Mouse (Mus musculus) intestine, embryonic 14.5 days (tissue): ENCODE measurements around the gene Camkmt. TPM values are rescaled to one million over a fixed set of nuclear protein-coding genes. Genes with fewer than 3 reads are reported as not detected.

ENCODE experiments used
- ATAC-seq: fragments of 200-750 bp; cut with Nextera tagmentation; replicated peaks from 2 replicates; pipeline ENCODE4 v1.8.0; 2017; ENCODE audit warnings: low read depth, moderate number of reproducible peaks, moderate TSS enrichment, moderate library complexity; ENCODE audit not compliant: low FRiP score, low TSS enrichment
- DNase-seq: peaks from one replicate; pipeline ENCODE4 v3.0.0-alpha.2; 2018; ENCODE audit warnings: low spot score
- H3K27ac ChIP-seq: fragments of 300-500 bp; sonication (generic); 2 replicates; pipeline ENCODE4 v1.5.1; 2014; ENCODE audit warnings: low read depth, mild to moderate bottlenecking, control low read depth
- H3K27me3 ChIP-seq: fragments of 300-500 bp; sonication (generic); replicated peaks from 2 replicates; pipeline ENCODE4 v1.6.1; 2014; ENCODE audit warnings: low read length, control low read depth; ENCODE audit not compliant: control insufficient read depth, insufficient read depth
- H3K36me3 ChIP-seq: fragments of 300-500 bp; sonication (generic); 2 replicates; pipeline ENCODE4 v1.6.1; 2014; ENCODE audit warnings: low read length, control low read depth; ENCODE audit not compliant: control insufficient read depth, insufficient read depth
- H3K4me1 ChIP-seq: fragments of 300-500 bp; sonication (generic); replicated peaks from 2 replicates; pipeline ENCODE4 v1.6.1; 2014; ENCODE audit warnings: low read length, control low read depth, mixed read lengths; ENCODE audit not compliant: control insufficient read depth, insufficient read depth
- H3K4me2 ChIP-seq: fragments of 300-500 bp; sonication (generic); 2 replicates; pipeline ENCODE4 v1.6.1; 2014; ENCODE audit warnings: low read length
- H3K4me3 ChIP-seq: fragments of 300-500 bp; sonication (generic); 2 replicates; pipeline ENCODE4 v1.5.1; 2014; ENCODE audit warnings: low read depth, low read length, control low read depth, mixed read lengths
- H3K9ac ChIP-seq: fragments of 300-500 bp; sonication (generic); 2 replicates; pipeline ENCODE4 v1.6.1; 2014; ENCODE audit warnings: mild to moderate bottlenecking, low read length
- H3K9me3 ChIP-seq: fragments of 300-500 bp; sonication (generic); 2 replicates; pipeline ENCODE4 v1.6.1; 2016; ENCODE audit warnings: low read length, control low read depth; ENCODE audit not compliant: control insufficient read depth
- WGBS: fragments of 180-500 bp; shearing (Covaris S2); extraction: QIAGEN DNeasy Blood & Tissue Kit; methylation state at CpG from one replicate; pipeline ENCODE4 v1.1.7; 2014; 5-methylcytosine and 5-hydroxymethylcytosine counted together
- polyA plus RNA-seq: library from polyadenylated mRNA; unstranded; fragments of >200 nt; fragmentation: Nextera tagmentation; extraction: Ambion mirVana; gene quantifications from 2 replicates; pipeline ENCODE4 v1.2.1, GENCODE M21; 2014

Camkmt gene
- polyA plus RNA-seq, 1 experiment from 2014 or later, result 14.6 TPM

DNA sequence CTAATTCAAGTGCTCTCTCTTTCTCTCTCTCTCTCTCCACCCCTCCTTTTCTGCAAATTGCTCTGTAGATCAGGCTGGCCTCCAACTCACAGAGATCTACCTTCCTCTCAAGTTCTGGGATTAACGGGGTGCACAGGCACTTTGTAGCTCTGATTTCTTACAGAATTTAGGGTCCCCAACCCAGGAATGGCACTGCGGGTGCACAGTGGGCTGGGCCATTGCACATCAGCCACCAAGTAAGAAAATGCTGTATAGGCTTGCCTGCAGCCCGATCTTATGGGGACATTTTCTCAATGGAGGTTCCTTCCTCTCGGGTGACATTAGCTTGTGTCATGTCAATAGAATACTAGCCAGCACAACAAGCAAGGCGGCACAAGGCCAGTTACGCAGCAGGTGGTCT is 31.2 kb upstream of the Camkmt start:
- Histone ChIP-seq H3K4me3 (no peak overlapping the region), H3K9ac (no peak overlapping the region), H3K9me3 (no peaks in the 10 kb centered on the region), H3K36me3 (peaks cover 18% of the 10 kb centered on the region), H3K27ac (no peak overlapping the region), H3K4me1 (no peaks in the 10 kb centered on the region), H3K4me2 (no peak overlapping the region), H3K27me3 (no peaks in the 10 kb centered on the region)
- no peak for DNase-seq
- no peak for ATAC-seq
- WGBS, result 92% methylated on average over 6 of the region's 6 CpGs

DNA sequence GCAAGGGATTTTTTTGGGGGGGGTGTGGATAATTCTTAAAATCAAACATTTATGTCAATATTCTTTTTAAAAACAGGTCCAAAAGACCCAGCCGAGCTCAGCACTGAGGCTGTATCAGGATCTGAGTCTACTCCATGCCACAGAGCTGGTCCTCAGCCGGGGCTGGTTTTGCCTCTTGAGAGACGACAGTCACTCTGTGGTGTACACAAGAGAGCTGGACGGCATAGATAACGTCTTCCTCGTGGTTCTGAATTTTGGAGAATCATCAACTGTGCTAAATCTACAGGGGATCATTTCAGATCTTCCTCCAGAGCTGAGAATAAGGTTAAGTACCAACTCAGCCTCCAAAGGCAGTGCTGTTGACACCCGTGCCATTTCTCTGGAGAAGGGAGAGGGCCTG is 26.8 kb upstream of the Camkmt start:
- H3K36me3 ChIP-seq, result peaks cover 58% of the 10 kb centered on the region
- H3K27me3 ChIP-seq, result no peaks in the 10 kb centered on the region
- no peak for ATAC-seq
- no peak overlapping the region for H3K9ac ChIP-seq
- H3K9me3 ChIP-seq, result no peaks in the 10 kb centered on the region
- H3K4me1 ChIP-seq, result no peaks in the 10 kb centered on the region
- no peak overlapping the region for H3K4me2 ChIP-seq
- H3K27ac ChIP-seq, result no peak overlapping the region
- no peak for DNase-seq
- no peak overlapping the region for H3K4me3 ChIP-seq
- whole genome bisulfite sequencing, result 88% methylated on average over 7 of the region's 7 CpGs

DNA sequence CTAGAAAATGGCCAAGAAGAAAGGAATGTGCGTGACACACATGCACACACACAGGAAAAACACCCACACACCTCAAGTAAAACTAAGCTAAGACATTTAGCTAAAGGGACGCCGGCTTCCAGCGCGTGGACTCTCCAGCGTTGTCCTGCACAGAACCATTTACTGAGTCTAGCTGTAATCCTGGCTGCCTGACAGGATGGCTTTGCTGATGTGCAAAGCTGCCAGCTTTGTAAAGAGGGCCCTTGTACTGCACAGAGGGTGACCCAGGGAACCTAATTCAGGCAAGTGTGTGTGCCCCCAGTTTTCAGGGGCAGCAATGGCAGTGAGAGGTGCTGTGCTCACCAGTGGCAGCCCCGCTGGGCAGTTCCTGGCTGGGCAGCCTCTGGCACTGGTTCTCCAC is 23.0 kb upstream of the Camkmt start:
- no peak for DNase-seq
- no peak overlapping the region for H3K4me3 ChIP-seq
- no peak overlapping the region for H3K4me2 ChIP-seq
- no peaks in the 10 kb centered on the region for H3K27me3 ChIP-seq
- WGBS, result 96% methylated on average over 7 of the region's 7 CpGs
- H3K4me1 ChIP-seq, result no peaks in the 10 kb centered on the region
- H3K9me3 ChIP-seq, result no peaks in the 10 kb centered on the region
- no peak for ATAC-seq
- peaks cover 86% of the 10 kb centered on the region for H3K36me3 ChIP-seq
- no peak overlapping the region for H3K27ac ChIP-seq
- H3K9ac ChIP-seq, result no peak overlapping the region

DNA sequence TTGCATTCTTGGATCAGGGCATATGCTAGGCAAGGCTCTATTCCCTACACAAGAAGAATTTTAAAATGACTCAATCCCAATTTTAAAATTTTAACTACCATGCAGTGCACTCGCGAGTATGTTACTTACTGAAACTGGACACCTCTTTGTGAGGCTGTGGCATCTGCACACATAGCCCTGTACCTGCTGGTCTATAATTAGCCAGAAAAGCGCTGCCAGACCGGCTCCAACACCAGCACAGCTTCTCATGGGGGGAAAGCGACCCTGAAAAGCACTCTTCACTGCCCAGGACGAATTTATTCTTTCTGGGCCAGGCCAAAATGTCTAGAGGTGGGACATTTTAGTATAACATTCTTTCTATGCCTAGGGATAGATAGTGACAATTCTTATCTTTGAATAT is 19.7 kb upstream of the Camkmt start:
- H3K27ac ChIP-seq, result no peak overlapping the region
- no peaks in the 10 kb centered on the region for H3K27me3 ChIP-seq
- DNase-seq (no peak), ATAC-seq (no peak)
- H3K9me3 ChIP-seq, result no peaks in the 10 kb centered on the region
- WGBS, result 83% methylated on average over 6 of the region's 6 CpGs
- no peak overlapping the region for H3K9ac ChIP-seq
- H3K4me2 ChIP-seq, result no peak overlapping the region
- H3K36me3 ChIP-seq, result peaks cover 66% of the 10 kb centered on the region
- H3K4me1 ChIP-seq, result no peaks in the 10 kb centered on the region
- H3K4me3 ChIP-seq, result no peak overlapping the region

DNA sequence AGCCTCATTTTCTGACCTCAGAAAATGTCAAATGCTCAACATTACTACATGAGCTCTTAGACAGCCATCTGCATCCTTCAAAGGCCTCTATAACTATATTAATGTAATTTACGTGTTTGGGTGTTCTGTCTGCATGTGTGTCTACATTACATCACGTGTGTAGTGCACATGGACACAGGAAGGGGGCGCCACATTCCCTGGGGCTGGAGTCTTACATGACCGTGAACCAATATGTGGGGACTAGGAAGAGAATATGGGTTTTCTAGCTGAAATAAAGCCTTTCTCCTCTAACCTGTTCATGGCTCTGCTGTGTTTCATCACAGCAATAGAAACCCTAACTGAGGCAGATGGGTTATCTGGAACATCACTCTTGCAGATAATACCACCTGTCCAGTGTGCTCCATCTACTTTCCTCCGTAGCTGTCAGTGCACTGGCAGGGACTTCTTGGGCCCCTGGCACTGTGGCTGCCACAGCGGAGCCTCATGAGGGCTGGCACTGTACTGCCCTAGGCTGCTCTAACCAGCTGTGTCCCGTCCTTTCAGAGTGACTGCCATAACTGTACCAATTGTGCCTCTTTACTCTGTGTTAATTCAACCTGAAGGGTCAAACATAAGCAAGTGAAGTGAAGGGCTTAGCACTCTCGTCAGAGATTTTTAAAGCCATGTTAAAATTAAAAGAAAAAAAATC is 19.1 kb upstream of the Camkmt start:
- no peak for DNase-seq
- Histone ChIP-seq H3K9me3 (no peaks in the 10 kb centered on the region), H3K4me1 (no peaks in the 10 kb centered on the region), H3K27me3 (no peaks in the 10 kb centered on the region), H3K9ac (no peak overlapping the region), H3K4me2 (no peak overlapping the region), H3K4me3 (no peak overlapping the region), H3K27ac (no peak overlapping the region), H3K36me3 (peaks cover 66% of the 10 kb centered on the region)
- ATAC-seq, result no peak
- WGBS, result 90% methylated on average over 8 of the region's 8 CpGs

DNA sequence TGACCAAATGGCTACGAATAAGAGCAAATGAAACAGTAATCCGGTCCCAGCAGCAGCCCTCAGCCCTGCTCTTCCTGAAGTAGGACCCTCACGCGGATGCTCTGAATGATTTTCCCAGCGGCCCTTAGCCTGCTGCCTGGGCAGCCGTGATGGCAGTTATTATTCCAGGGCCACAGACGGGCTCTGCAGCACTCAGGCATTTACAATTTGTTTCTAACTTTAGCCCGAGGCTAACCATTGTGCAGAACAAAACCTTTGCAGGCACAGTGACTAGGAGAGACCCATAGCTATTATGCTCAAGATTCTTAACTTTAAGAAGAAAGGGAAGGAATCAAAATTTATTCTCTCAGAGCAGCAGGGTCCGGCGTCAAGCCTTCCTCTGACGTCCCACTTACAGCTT is 18.0 kb upstream of the Camkmt start:
- no peaks in the 10 kb centered on the region for H3K27me3 ChIP-seq
- H3K9me3 ChIP-seq, result no peaks in the 10 kb centered on the region
- no peak overlapping the region for H3K4me3 ChIP-seq
- no peaks in the 10 kb centered on the region for H3K4me1 ChIP-seq
- ATAC-seq (no peak), DNase-seq (no peak)
- peaks cover 60% of the 10 kb centered on the region for H3K36me3 ChIP-seq
- no peak overlapping the region for H3K9ac ChIP-seq
- H3K4me2 ChIP-seq, result no peak overlapping the region
- 68% methylated on average over 11 of the region's 11 CpGs for WGBS
- H3K27ac ChIP-seq, result no peak overlapping the region

DNA sequence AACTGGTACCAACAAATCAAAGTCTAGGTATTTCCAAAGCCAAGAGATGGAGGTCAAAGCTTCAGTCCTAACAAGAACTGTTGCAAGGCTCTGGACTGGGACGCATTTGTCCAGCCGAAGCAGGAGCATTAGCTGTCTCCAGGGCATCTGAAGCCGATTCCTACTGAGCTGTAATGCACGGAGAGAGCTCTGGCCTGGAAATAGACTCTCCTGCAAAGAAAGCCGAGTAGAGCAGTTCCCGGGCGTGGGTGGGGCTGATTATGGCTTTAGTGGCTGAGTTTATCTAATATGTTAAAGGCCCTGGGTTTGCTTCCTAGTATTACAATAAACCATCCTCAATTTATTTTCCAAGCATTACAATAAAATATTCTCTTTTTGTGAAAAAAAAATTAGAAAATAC is 17.1 kb upstream of the Camkmt start:
- H3K27ac ChIP-seq, result no peak overlapping the region
- no peak overlapping the region for H3K9ac ChIP-seq
- no peaks in the 10 kb centered on the region for H3K9me3 ChIP-seq
- H3K4me1 ChIP-seq, result no peaks in the 10 kb centered on the region
- H3K4me3 ChIP-seq, result no peak overlapping the region
- no peak for DNase-seq
- no peak overlapping the region for H3K4me2 ChIP-seq
- WGBS, result 70% methylated on average over 7 of the region's 7 CpGs
- ATAC-seq, result no peak
- H3K27me3 ChIP-seq, result no peaks in the 10 kb centered on the region
- peaks cover 57% of the 10 kb centered on the region for H3K36me3 ChIP-seq

DNA sequence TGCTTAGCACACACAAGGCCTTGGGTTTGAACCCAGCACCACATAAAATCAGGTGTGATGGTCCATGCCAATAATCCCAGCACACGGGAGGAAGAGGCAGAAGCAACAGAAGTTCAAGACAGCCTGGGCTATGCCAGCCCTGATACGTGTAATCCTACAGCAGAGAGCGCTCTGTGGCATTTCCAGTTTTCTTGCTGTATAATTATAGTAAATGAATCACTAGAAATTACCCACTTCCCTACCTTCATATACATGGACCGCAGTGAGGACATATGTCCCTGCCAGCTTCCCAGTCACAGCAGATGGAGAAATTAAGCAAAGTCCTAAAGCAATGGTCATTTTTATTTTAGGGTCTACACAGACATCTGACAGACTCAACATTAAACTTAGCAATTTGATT is 16.3 kb upstream of the Camkmt start:
- no peak overlapping the region for H3K9ac ChIP-seq
- WGBS, result 89% methylated on average over 4 of the region's 4 CpGs
- peaks cover 57% of the 10 kb centered on the region for H3K36me3 ChIP-seq
- H3K27me3 ChIP-seq, result no peaks in the 10 kb centered on the region
- H3K9me3 ChIP-seq, result no peaks in the 10 kb centered on the region
- H3K27ac ChIP-seq, result no peak overlapping the region
- DNase-seq, result no peak
- H3K4me2 ChIP-seq, result no peak overlapping the region
- H3K4me1 ChIP-seq, result no peaks in the 10 kb centered on the region
- ATAC-seq, result no peak
- H3K4me3 ChIP-seq, result no peak overlapping the region

DNA sequence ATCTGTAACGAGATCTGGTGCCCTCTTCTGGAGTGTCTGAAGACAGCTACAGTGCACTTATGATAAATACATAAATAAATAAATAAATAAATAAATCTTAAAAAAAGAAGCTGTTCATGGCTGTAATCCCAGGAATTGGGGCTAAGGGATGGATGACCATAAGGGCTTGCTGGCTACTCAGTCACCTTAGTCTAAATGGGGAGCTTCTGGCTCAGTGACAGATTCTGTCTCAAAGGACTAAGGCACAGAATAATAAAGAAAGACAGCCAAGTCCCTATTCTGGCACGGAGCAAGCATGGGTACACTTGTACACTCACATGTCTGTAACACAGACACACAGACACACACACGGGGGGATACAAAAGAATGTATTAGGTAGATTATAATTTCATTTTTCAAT is 11.1 kb upstream of the Camkmt start:
- Histone ChIP-seq H3K27ac (no peak overlapping the region), H3K4me2 (no peak overlapping the region), H3K4me3 (no peak overlapping the region), H3K9me3 (no peaks in the 10 kb centered on the region), H3K36me3 (peaks cover 43% of the 10 kb centered on the region), H3K4me1 (no peaks in the 10 kb centered on the region), H3K9ac (no peak overlapping the region), H3K27me3 (no peaks in the 10 kb centered on the region)
- ATAC-seq, result no peak
- DNase-seq, result no peak
- 85% methylated on average over 3 of the region's 3 CpGs for WGBS
